Mouse (Mus musculus): ENCODE data around the gene Ptprm.
"Not testable (repeated sequence)": the region's sequence is repeated elsewhere in the genome, so short reads cannot be mapped to it uniquely, and the experiment has no call there.

DNA sequence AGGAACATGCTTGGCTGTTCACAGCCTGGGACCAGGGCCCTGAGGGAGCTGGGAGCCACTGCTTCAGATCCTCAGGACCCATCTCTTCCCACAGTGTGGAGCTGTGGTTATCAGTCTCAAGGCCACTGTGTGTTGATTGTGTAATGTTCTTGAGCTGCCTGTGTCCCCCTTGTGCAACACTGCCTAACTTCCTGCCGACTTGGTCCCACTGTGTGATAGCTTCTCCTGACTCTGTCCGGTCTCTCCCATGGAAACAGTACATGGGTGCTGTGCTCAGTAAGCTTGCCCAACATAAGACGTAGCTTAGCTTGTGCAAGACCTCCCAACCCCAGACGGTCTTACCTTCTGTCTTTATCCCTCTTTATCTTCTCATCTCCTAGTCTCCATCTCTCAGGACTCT, 507.2 kb downstream of the Ptprm start:
- not testable (repeated sequence) for TF ChIP-seq CTCF, POLR2A (IDR thresholded peaks at IDR 0.05; ENCODE audit: insufficient read depth, low read depth, low read length)
